Mouse (Mus musculus): Measurements from ENCODE around the gene Mpv17. TPM values are rescaled to one million over a fixed set of nuclear protein-coding genes. Genes with fewer than 3 reads are reported as not detected.

Gene Mpv17
- total RNA-seq, 2 experiments from 2014 or later = 46.2 to 50.8 TPM

GRCm38 (mm10) chr5:31192045-31192938 is 38.2 kb upstream of the Mpv17 start:
- intact Hi-C loops (cut with DNase I) = loop anchor here (10.0 kb wide), 1 partner anchor 237 kb away; no protein-coding TSS in a partner anchor
- no peak for DNase-seq (ENCODE audit: low spot score in 2 of 2)

GRCm38 (mm10) chr5:31190201-31190600 is 36.1 kb upstream of the Mpv17 start:
- intact Hi-C loops (cut with DNase I) = loop anchor here (10.0 kb wide), 1 partner anchor 235 kb away; no protein-coding TSS in a partner anchor
- DNase-seq (ENCODE audit: low spot score in 2 of 2) = no peak

- no peak for DNase-seq (ENCODE audit: low spot score in 2 of 2)
- intact Hi-C loops (cut with DNase I) = no loop called here
Observed at GRCm38 (mm10) chr5:31188223-31188840, 34.3 kb upstream of the Mpv17 start.

GRCm38 (mm10) chr5:31183678-31184077 is 29.6 kb upstream of the Mpv17 start:
- intact Hi-C loops (cut with DNase I) = no loop called here
- DNase-seq (ENCODE audit: low spot score in 2 of 2) = no peak

DNA sequence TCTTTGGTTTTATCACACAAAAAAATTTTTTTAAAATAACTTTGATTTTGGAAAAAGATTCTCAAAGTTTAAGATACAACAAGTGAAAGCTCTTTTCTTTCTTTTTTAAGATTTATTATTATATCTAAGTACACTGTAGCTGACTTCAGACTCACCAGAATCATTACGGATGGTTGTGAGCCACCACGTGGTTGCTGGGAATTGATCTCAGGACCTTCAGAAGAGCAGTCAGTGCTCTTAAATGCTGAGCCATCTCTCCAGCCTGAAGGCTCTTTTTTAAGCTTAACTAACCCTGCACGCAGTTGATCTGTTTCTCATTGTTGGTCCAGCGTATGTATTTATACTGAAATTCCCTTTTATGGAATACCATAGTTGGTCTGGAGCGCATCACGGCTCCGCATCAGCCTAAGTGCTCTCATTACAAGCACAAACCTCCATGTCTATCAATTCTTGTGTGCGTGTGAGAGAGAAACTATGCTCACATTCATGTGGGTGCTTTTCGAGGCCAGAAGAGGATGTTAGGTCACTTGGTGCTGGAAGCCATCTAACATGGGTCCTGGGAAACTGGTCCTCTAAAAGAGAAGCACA is 27.2 kb upstream of the Mpv17 start:
- DNase-seq (ENCODE audit: low spot score in 2 of 2) = no peak
- intact Hi-C loops (cut with DNase I) = no loop called here

GRCm38 (mm10) chr5:31179766-31180630 is 25.9 kb upstream of the Mpv17 start, which contains the start of the genes Gm29609 and Gtf3c2:
Gene Gm29609 (minus strand): TSS chr5:31179911.
Gene Gtf3c2 (minus strand): TSS chr5:31180144.
- intact Hi-C loops (cut with DNase I) = loop anchor here (1.0 kb wide), 1 partner anchor 13 kb away; the partner anchor contains the start of genes Eif2b4 and Snx17
- peak; percentile 96 for DNase-seq (ENCODE audit: low spot score in 2 of 2)

DNA sequence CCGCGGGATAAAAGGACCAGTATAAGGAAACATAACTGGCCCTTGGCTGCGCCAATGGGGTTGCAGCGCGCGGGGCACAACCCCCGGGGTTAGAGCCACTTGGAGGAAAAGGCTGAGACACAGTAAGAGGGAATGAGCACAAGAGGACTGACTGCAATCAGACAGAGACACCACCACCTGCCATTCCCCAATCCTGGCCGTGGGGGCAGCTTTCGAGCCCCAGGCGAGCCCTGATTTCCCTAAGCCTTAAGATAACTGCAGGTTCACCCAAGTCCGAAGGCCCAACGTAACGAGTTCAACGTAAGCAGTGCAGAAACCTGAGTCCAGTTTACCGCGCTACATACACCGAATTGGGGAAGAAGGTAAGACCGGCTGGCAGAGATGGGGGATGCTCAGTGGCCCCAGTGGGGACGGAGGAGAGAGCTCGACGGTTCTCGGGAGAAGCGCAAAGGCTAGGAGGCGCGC is 25.3 kb upstream of the Mpv17 start:
- DNase-seq (ENCODE audit: low spot score in 2 of 2) = peak in 1 of 2 experiments; percentile 33
- intact Hi-C loops (cut with DNase I) = no loop called here

- intact Hi-C loops (cut with DNase I) = no loop called here
- no peak for DNase-seq (ENCODE audit: low spot score in 2 of 2)
Observed at GRCm38 (mm10) chr5:31168630-31169029, 14.6 kb upstream of the Mpv17 start.

DNA sequence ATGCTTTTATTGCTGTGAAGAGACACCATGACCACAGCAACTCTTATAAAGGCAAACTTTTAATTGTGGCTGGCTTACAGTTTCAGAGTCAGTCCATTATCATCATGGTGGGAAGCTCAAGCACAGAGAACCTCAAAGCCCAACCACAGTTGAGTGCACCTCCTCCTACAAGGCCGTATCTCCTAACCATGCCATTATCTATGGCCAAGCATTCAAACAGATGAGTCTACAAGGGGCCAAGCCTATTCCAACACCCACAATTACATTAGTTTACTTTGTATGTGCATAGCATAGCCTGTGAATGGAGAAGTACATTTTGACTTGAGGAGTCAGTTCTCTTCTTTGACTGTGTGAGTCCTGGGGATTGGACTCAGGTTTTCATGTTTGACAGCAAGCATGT is 10.8 kb upstream of the Mpv17 start:
- DNase-seq (ENCODE audit: low spot score in 2 of 2) = no peak
- intact Hi-C loops (cut with DNase I) = no loop called here

GRCm38 (mm10) chr5:31162462-31162861 is 8.4 kb upstream of the Mpv17 start:
- intact Hi-C loops (cut with DNase I) = no loop called here

GRCm38 (mm10) chr5:31153516-31154151 is 417 bp downstream of the Mpv17 start:
- DNase-seq (ENCODE audit: low spot score in 2 of 2) = peak in 1 of 2 experiments; percentile 15
- intact Hi-C loops (cut with DNase I) = no loop called here

More at GRCm38 (mm10) chr5:31162462-31162861, 8.4 kb upstream of the Mpv17 start:
- DNase-seq (ENCODE audit: low spot score in 2 of 2) = no peak

GRCm38 (mm10) chr5:31151746-31152145 is 2.3 kb downstream of the Mpv17 start:
- no peak for DNase-seq (ENCODE audit: low spot score in 2 of 2)
- intact Hi-C loops (cut with DNase I) = no loop called here

- intact Hi-C loops (cut with DNase I) = no loop called here
- no peak for DNase-seq (ENCODE audit: low spot score in 2 of 2)
Observed at GRCm38 (mm10) chr5:31149781-31150180, 4.3 kb downstream of the Mpv17 start.

DNA sequence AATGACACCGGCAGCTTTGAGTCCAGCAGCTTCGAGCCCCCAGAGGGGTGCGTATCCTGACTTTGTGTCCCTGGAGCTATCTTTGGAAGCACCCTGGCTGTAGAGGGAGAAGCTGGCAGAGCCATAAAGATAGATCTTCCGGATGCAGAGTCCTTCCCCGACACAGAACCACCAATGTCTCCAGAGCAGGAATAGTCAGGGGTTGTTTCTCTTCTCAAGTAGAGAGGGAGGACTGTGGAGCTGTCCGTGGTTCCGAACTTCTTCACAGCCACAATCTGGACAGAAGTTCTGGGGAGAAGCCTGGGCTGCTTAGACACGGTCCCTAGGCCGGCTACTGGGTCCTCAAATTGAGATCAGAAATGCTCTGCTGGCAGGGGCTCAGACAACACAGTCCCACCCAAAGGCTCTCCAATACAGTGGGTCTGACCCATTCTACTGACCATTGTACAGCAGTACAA is 15.1 kb downstream of the Mpv17 start:
- no peak for DNase-seq (ENCODE audit: low spot score in 2 of 2)
- intact Hi-C loops (cut with DNase I) = no loop called here

DNA sequence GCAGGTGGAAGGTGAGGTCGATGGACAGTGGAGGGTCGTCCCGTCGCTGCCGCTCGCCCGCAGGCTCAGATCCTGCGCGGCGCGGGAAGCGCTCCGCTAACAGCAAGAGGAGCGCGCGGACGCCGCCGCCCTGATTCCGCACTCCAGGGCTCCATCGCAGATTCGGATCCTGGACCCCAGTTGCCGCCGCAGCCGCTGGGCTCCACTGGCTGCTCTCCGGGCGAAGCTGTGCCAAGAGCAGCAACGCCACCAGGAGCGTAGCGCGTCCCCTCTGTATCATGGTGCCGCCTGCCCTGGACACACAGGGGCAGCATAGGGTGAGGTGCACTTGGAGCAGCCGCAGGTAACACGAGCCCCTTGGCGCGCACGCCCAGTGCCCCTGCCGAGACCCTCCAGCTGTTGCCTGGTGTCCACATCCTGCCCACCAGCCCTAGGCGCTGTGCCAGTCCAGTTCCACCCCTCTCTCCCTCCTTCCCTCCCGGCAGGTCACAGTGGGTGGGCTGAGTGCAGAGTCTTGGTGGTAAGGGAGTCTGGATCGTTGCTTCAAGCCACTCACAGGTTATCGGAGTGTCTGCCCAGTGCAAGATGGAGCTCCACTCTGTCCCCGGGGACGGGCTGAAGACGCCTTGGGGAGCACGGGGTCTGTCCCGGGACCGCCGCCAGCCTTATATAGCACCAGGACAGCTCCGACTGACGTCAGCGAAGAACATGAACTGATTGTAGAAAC is 15.6 kb downstream of the Mpv17 start, which contains the start of gene Ucn:
TSS of gene Ucn (minus strand) at position 589 of the 727 bp plus-strand sequence.
- no peak for DNase-seq (ENCODE audit: low spot score in 2 of 2)

GRCm38 (mm10) chr5:31137658-31138057 is 16.4 kb downstream of the Mpv17 start:
- DNase-seq (ENCODE audit: low spot score in 2 of 2) = no peak
- intact Hi-C loops (cut with DNase I) = no loop called here

More for the DNA sequence above, 15.6 kb downstream of the Mpv17 start, which contains the start of gene Ucn:
- intact Hi-C loops (cut with DNase I) = no loop called here

- intact Hi-C loops (cut with DNase I) = no loop called here
Observed at GRCm38 (mm10) chr5:31136730-31137424, 17.2 kb downstream of the Mpv17 start.

More at GRCm38 (mm10) chr5:31136730-31137424, 17.2 kb downstream of the Mpv17 start:
- no peak for DNase-seq (ENCODE audit: low spot score in 2 of 2)

Measured in left cerebral cortex, postnatal 36 days (tissue).